Mouse (Mus musculus) kidney, embryonic 14.5 days (tissue): Measurements from ENCODE around the gene Arrdc4. TPM values are rescaled to one million over a fixed set of nuclear protein-coding genes. Genes with fewer than 3 reads are reported as not detected.

ENCODE experiments used
- ATAC-seq: fragments of 200-750 bp; cut with Nextera tagmentation; 2 replicates; pipeline ENCODE4 v1.8.0; 2017; ENCODE audit warnings: moderate number of reproducible peaks, mild to moderate bottlenecking, moderate TSS enrichment, moderate library complexity; ENCODE audit not compliant: low FRiP score, low TSS enrichment
- H3K27ac ChIP-seq: fragments of 300-500 bp; sonication (generic); 2 replicates; pipeline ENCODE4 v1.5.1; 2014; ENCODE audit warnings: low read depth, mild to moderate bottlenecking, low read length, moderate library complexity, mixed read lengths
- H3K27me3 ChIP-seq: fragments of 300-500 bp; sonication (generic); 2 replicates; pipeline ENCODE4 v1.6.1; 2014; ENCODE audit warnings: mild to moderate bottlenecking, low read length; ENCODE audit not compliant: control insufficient read depth, insufficient read depth
- H3K36me3 ChIP-seq: fragments of 300-500 bp; sonication (generic); 2 replicates; pipeline ENCODE4 v1.6.1; 2014; ENCODE audit warnings: low read length, mixed read lengths; ENCODE audit not compliant: control insufficient read depth, insufficient read depth
- H3K4me1 ChIP-seq: fragments of 300-500 bp; sonication (generic); 2 replicates; pipeline ENCODE4 v1.6.1; 2014; ENCODE audit warnings: low read length, mixed read lengths; ENCODE audit not compliant: control insufficient read depth, insufficient read depth
- H3K4me2 ChIP-seq: fragments of 300-500 bp; sonication (generic); replicated peaks from 2 replicates; pipeline ENCODE4 v1.6.1; 2014; ENCODE audit warnings: low read depth, mild to moderate bottlenecking, low read length
- H3K4me3 ChIP-seq: fragments of 300-500 bp; sonication (generic); 2 replicates; pipeline ENCODE4 v1.5.1; 2014; ENCODE audit warnings: mild to moderate bottlenecking, low read length
- H3K9ac ChIP-seq: fragments of 300-500 bp; sonication (generic); 2 replicates; pipeline ENCODE4 v1.6.1; 2014; ENCODE audit warnings: low read depth, mild to moderate bottlenecking, low read length, moderate library complexity
- H3K9me3 ChIP-seq: fragments of 300-500 bp; sonication (generic); 2 replicates; pipeline ENCODE4 v1.6.1; 2016; ENCODE audit warnings: low read length; ENCODE audit not compliant: control insufficient read depth
- WGBS: fragments of 180-500 bp; shearing (Covaris S2); extraction: QIAGEN DNeasy Blood & Tissue Kit; methylation state at CpG from one replicate; pipeline ENCODE4 v1.1.7; 2014; 5-methylcytosine and 5-hydroxymethylcytosine counted together
- polyA plus RNA-seq: library from polyadenylated mRNA; unstranded; fragments of >200 nt; fragmentation: Nextera tagmentation; extraction: Ambion mirVana; gene quantifications from 2 replicates; pipeline ENCODE4 v1.2.1, GENCODE M21; 2014

The Arrdc4 gene
- polyA plus RNA-seq, 1 experiment from 2014 or later = 35.2 TPM

- no peak overlapping the region for H3K9ac ChIP-seq
- no peaks in the 10 kb centered on the region for H3K4me1 ChIP-seq
- no peak overlapping the region for H3K4me2 ChIP-seq
- ATAC-seq = no peak
- H3K4me3 ChIP-seq = no peak overlapping the region
- H3K36me3 ChIP-seq = no peaks in the 10 kb centered on the region
- H3K27me3 ChIP-seq = no peaks in the 10 kb centered on the region
- WGBS = 63% methylated on average over 6 of the region's 6 CpGs
- no peak overlapping the region for H3K27ac ChIP-seq
- H3K9me3 ChIP-seq = no peaks in the 10 kb centered on the region
Measured at GRCm38 (mm10) chr7:68696908-68697307, 52.1 kb downstream of the Arrdc4 start.

- Histone ChIP-seq H3K27ac (no peak overlapping the region), H3K27me3 (no peaks in the 10 kb centered on the region), H3K4me2 (no peak overlapping the region), H3K4me1 (no peaks in the 10 kb centered on the region), H3K4me3 (no peak overlapping the region), H3K36me3 (no peaks in the 10 kb centered on the region), H3K9ac (no peak overlapping the region), H3K9me3 (no peaks in the 10 kb centered on the region)
- no peak for ATAC-seq
- WGBS = 93% methylated on average over 5 of the region's 5 CpGs
Measured at GRCm38 (mm10) chr7:68696446-68696845, 52.6 kb downstream of the Arrdc4 start.

GRCm38 (mm10) chr7:68692731-68693130, 56.3 kb downstream of the Arrdc4 start:
- 0 out of 2 replicates have a peak, but pooled peaks cover 3% of the 10 kb centered on the region for H3K9me3 ChIP-seq
- WGBS = 57% methylated on average over 4 of the region's 4 CpGs
- H3K27me3 ChIP-seq = no peaks in the 10 kb centered on the region
- no peaks in the 10 kb centered on the region for H3K4me1 ChIP-seq
- H3K36me3 ChIP-seq = no peaks in the 10 kb centered on the region
- no peak overlapping the region for H3K4me3 ChIP-seq
- no peak overlapping the region for H3K4me2 ChIP-seq
- no peak overlapping the region; the same call in 1 of the 2 replicates for H3K27ac ChIP-seq
- no peak for ATAC-seq
- H3K9ac ChIP-seq = no peak overlapping the region

GRCm38 (mm10) chr7:68691454-68691853, 57.6 kb downstream of the Arrdc4 start:
- Histone ChIP-seq H3K9ac (no peak overlapping the region), H3K27me3 (no peaks in the 10 kb centered on the region), H3K9me3 (0 out of 2 replicates have a peak, but pooled peaks cover 3% of the 10 kb centered on the region), H3K27ac (no peak overlapping the region), H3K4me1 (no peaks in the 10 kb centered on the region), H3K36me3 (no peaks in the 10 kb centered on the region), H3K4me2 (no peak overlapping the region), H3K4me3 (no peak overlapping the region)
- WGBS = 85% methylated on average over 1 of the region's 1 CpGs
- ATAC-seq = no peak

GRCm38 (mm10) chr7:68687140-68687611, 61.9 kb downstream of the Arrdc4 start:
- ATAC-seq = no peak
- H3K27ac ChIP-seq = no peak overlapping the region
- WGBS = 51% methylated on average over 4 of the region's 4 CpGs

More at GRCm38 (mm10) chr7:68687140-68687611, 61.9 kb downstream of the Arrdc4 start:
- H3K9ac ChIP-seq = no peak overlapping the region
- no peaks in the 10 kb centered on the region for H3K27me3 ChIP-seq
- H3K36me3 ChIP-seq = no peaks in the 10 kb centered on the region
- 0 out of 2 replicates have a peak, but pooled peaks cover 3% of the 10 kb centered on the region for H3K9me3 ChIP-seq
- H3K4me3 ChIP-seq = no peak overlapping the region
- 0 out of 2 replicates have a peak, but pooled peaks cover 3% of the 10 kb centered on the region for H3K4me1 ChIP-seq
- H3K4me2 ChIP-seq = no peak overlapping the region
